18 mouse cellular contexts compared by ENCODE assay signal in the genomic region with DNA sequence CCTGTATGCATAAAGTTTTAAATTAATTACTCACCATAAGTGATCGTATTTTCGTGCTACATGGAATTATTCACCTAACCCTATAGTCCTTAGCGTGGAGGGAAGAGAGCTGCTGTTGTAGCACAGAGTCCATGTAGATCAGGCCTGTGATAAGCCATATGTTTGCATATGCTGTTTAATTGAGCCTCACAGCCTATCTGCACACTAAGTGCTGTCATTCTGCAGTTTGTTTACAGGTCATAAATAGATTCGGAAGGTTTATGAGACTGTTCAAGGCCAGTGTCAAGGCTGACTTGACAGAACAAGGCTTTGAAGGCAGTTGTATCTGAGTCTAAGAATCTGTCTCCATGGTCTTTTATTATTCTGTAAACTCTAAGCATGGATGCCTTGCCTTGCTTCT.
"Had no signal": no experiment of that assay in that cellular context is flagged by ENCODE, and none has a peak within 500 bp of the region (broad histone marks: within the 10 kb centered on the region; RNA-seq: fewer than 3 reads in every experiment).

No protein-coding gene starts in this region.

- H3K36me3 ChIP-seq: midbrain, embryonic 10.5 days; midbrain, embryonic 12.5 days; neural tube, embryonic 13.5 days; neural tube, embryonic 15.5 days had no signal

- H3K9me3 ChIP-seq: midbrain, embryonic 10.5 days; midbrain, embryonic 12.5 days; neural tube, embryonic 13.5 days; neural tube, embryonic 15.5 days had no signal

- DNase-seq: lung, embryonic 14.5 days; lung, postnatal 10 days; lung, postnatal 4 days; midbrain, embryonic 14.5 days; retina, postnatal 1 day; right cerebral cortex, adult 18-20 months; right cerebral cortex, postnatal 25 days; right cerebral cortex, postnatal 4 days; spleen, adult 18-20 months; thymus, adult 18-20 months; thymus, postnatal 14 days; thymus, postnatal 36 days had no signal

- H3K4me1 ChIP-seq: midbrain, embryonic 10.5 days; midbrain, embryonic 12.5 days; neural tube, embryonic 13.5 days; neural tube, embryonic 15.5 days had no signal

- ATAC-seq: midbrain, embryonic 16.5 days had no signal

- H3K27ac ChIP-seq: midbrain, embryonic 10.5 days; midbrain, embryonic 12.5 days; neural tube, embryonic 13.5 days; neural tube, embryonic 15.5 days had no signal

- H3K4me3 ChIP-seq: midbrain, embryonic 10.5 days; midbrain, embryonic 12.5 days; myocyte; neural tube, embryonic 13.5 days; neural tube, embryonic 15.5 days had no signal

- H3K9ac ChIP-seq: lung, embryonic 14.5 days; midbrain, embryonic 12.5 days; neural tube, embryonic 13.5 days; neural tube, embryonic 15.5 days had no signal

- H3K4me2 ChIP-seq: lung, embryonic 14.5 days; midbrain, embryonic 12.5 days; neural tube, embryonic 13.5 days; neural tube, embryonic 15.5 days had no signal

- H3K27me3 ChIP-seq: midbrain, embryonic 12.5 days; neural tube, embryonic 13.5 days; neural tube, embryonic 15.5 days had no signal
